Mouse (Mus musculus) MEL (cell line): Measurements from ENCODE around the gene Myo1e. TPM values are rescaled to one million over a fixed set of nuclear protein-coding genes. Genes with fewer than 3 reads are reported as not detected.

Experiments used
- DNase-seq: peaks from one replicate; pipeline ENCODE4 v3.0.0; 2011; ENCODE audit warnings: low read depth, low spot score
- H3K27ac ChIP-seq: 2 replicates; pipeline ENCODE4 v1.5.1; 2012; ENCODE audit warnings: low read depth, mild to moderate bottlenecking, control low read depth, low read length, moderate library complexity; ENCODE audit not compliant: control insufficient read depth
- H3K27me3 ChIP-seq, 2 experiments: fragments of 150-350 bp in 1 of 2; sonication (generic) in 1 of 2; 2 replicates each; pipeline ENCODE4 v1.6.1; 2012; ENCODE audit warnings: low read length in 2 of 2, mild to moderate bottlenecking in 2 of 2, improper control_type of control experiment in 1 of 2, moderate library complexity in 1 of 2; ENCODE audit not compliant: insufficient read depth in 2 of 2, control insufficient read depth in 1 of 2
- H3K36me3 ChIP-seq, 2 experiments: 2 replicates each; pipeline ENCODE4 v1.6.1; 2012 to 2014; ENCODE audit warnings: low read length in 2 of 2, improper control_type of control experiment in 1 of 2, inconsistent platforms in 1 of 2, mild to moderate bottlenecking in 1 of 2; ENCODE audit not compliant: insufficient read depth in 2 of 2, control insufficient read depth in 1 of 2
- H3K4me1 ChIP-seq, 2 experiments: fragments of 150-350 bp in 1 of 2; sonication (generic) in 1 of 2; 2 replicates each; pipeline ENCODE4 v1.6.1; 2012; ENCODE audit warnings: low read length in 2 of 2, improper control_type of control experiment in 1 of 2, mild to moderate bottlenecking in 1 of 2; ENCODE audit not compliant: insufficient read depth in 2 of 2, control insufficient read depth in 1 of 2
- H3K4me3 ChIP-seq, 2 experiments: fragments of 150-350 bp in 1 of 2; sonication (generic) in 1 of 2; 2 replicates each; pipeline ENCODE4 v1.5.1; 2012; ENCODE audit warnings: low read depth in 2 of 2, low read length in 2 of 2, mild to moderate bottlenecking in 2 of 2, moderate library complexity in 2 of 2, control low read depth in 1 of 2, improper control_type of control experiment in 1 of 2; ENCODE audit not compliant: control insufficient read depth in 1 of 2, insufficient read depth in 1 of 2
- H3K79me2 ChIP-seq: 2 replicates; pipeline ENCODE4 v1.6.1; 2012; ENCODE audit warnings: mild to moderate bottlenecking, low read length, moderate library complexity; ENCODE audit not compliant: control insufficient read depth, poor library complexity, insufficient read depth
- H3K9ac ChIP-seq: 2 replicates; pipeline ENCODE4 v1.6.1; 2012; ENCODE audit warnings: low read depth, mild to moderate bottlenecking, control low read depth, low read length, moderate library complexity; ENCODE audit not compliant: control insufficient read depth, poor library complexity, severe bottlenecking
- H3K9me3 ChIP-seq: fragments of 150-350 bp; sonication (generic); replicated peaks from 2 replicates; pipeline ENCODE4 v1.6.1; 2012; ENCODE audit warnings: mild to moderate bottlenecking, low read length, improper control_type of control experiment, moderate library complexity; ENCODE audit not compliant: insufficient read depth
- BHLHE40 ChIP-seq: IDR thresholded peaks from 2 replicates; pipeline ENCODE4 v1.6.1; 2012; ENCODE audit warnings: low read depth, mild to moderate bottlenecking, inconsistent platforms, low read length, improper control_type of control experiment, borderline replicate concordance
- CHD1 ChIP-seq: IDR thresholded peaks from 2 replicates; pipeline ENCODE4 v1.6.1; 2012; ENCODE audit warnings: low read depth, mild to moderate bottlenecking, inconsistent platforms, low read length, improper control_type of control experiment
- CHD2 ChIP-seq: IDR thresholded peaks from 2 replicates; pipeline ENCODE4 v1.6.1; 2011; ENCODE audit warnings: low read length, improper control_type of control experiment
- CTCF ChIP-seq, 3 experiments: IDR thresholded peaks in 2 of 3; conservative IDR thresholded peaks in 1 of 3; 2 replicates each; pipeline ENCODE4 v1.5.1; 2011 to 2012; ENCODE audit warnings: low read length in 3 of 3, low read depth in 2 of 3, mild to moderate bottlenecking in 2 of 3, improper control_type of control experiment in 1 of 3, inconsistent platforms in 1 of 3, mixed read lengths in 1 of 3, moderate library complexity in 1 of 3; ENCODE audit not compliant: control insufficient read depth in 1 of 3, insufficient read depth in 1 of 3, poor library complexity in 1 of 3, severe bottlenecking in 1 of 3
- ELF1 ChIP-seq: IDR thresholded peaks from 2 replicates; pipeline ENCODE4 v1.6.1; 2014; ENCODE audit warnings: low read depth, mild to moderate bottlenecking, inconsistent platforms, low read length, improper control_type of control experiment, moderate library complexity
- EP300 ChIP-seq, 2 experiments: IDR thresholded peaks; 2 replicates each; pipeline ENCODE4 v1.6.1; 2011; ENCODE audit warnings: improper control_type of control experiment in 2 of 2, low read length in 2 of 2, low read depth in 1 of 2, mild to moderate bottlenecking in 1 of 2
- GABPA ChIP-seq: IDR thresholded peaks from 2 replicates; pipeline ENCODE4 v1.6.1; 2012; ENCODE audit warnings: low read depth, mild to moderate bottlenecking, inconsistent platforms, low read length, improper control_type of control experiment, moderate library complexity
- GATA1 ChIP-seq: IDR thresholded peaks from 2 replicates; pipeline ENCODE4 v1.6.1; 2011; ENCODE audit warnings: low read depth, low read length, improper control_type of control experiment
- HCFC1 ChIP-seq: IDR thresholded peaks from 2 replicates; pipeline ENCODE4 v1.6.1; 2012; ENCODE audit warnings: low read depth, mild to moderate bottlenecking, inconsistent platforms, low read length, improper control_type of control experiment, moderate library complexity
- MYB ChIP-seq: IDR thresholded peaks from 2 replicates; pipeline ENCODE4 v1.6.1; 2011; ENCODE audit warnings: mild to moderate bottlenecking, low read depth, low read length, improper control_type of control experiment
- MYC ChIP-seq: IDR thresholded peaks from 2 replicates; pipeline ENCODE4 v1.6.1; 2011; ENCODE audit warnings: low read depth, mild to moderate bottlenecking, low read length, improper control_type of control experiment, moderate library complexity
- NELFE ChIP-seq: IDR thresholded peaks from 2 replicates; pipeline ENCODE4 v1.6.1; 2011; ENCODE audit warnings: low read depth, low read length, improper control_type of control experiment
- NRF1 ChIP-seq: IDR thresholded peaks from 2 replicates; pipeline ENCODE4 v1.6.1; 2014; ENCODE audit warnings: low read depth, mild to moderate bottlenecking, inconsistent platforms, low read length, improper control_type of control experiment, moderate library complexity; ENCODE audit not compliant: poor library complexity, insufficient read depth, severe bottlenecking
- POLR2A ChIP-seq, 2 experiments: IDR thresholded peaks; 2 replicates each; pipeline ENCODE4 v1.6.1; 2011 to 2012; ENCODE audit warnings: low read length in 2 of 2, mild to moderate bottlenecking in 2 of 2, control low read depth in 1 of 2, improper control_type of control experiment in 1 of 2, low read depth in 1 of 2, moderate library complexity in 1 of 2; ENCODE audit not compliant: control insufficient read depth in 1 of 2, insufficient read depth in 1 of 2, poor library complexity in 1 of 2
- RCOR1 ChIP-seq: IDR thresholded peaks from 2 replicates; pipeline ENCODE4 v1.6.1; 2012; ENCODE audit warnings: low read depth, mild to moderate bottlenecking, inconsistent platforms, low read length, improper control_type of control experiment
- SMC3 ChIP-seq: IDR thresholded peaks from 2 replicates; pipeline ENCODE4 v1.6.1; 2011; ENCODE audit warnings: low read depth, low read length, improper control_type of control experiment
- TAL1 ChIP-seq: IDR thresholded peaks from 2 replicates; pipeline ENCODE4 v1.6.1; 2012; ENCODE audit warnings: mild to moderate bottlenecking, inconsistent platforms, low read length, moderate library complexity, mixed read lengths
- TCF12 ChIP-seq: IDR thresholded peaks from 2 replicates; pipeline ENCODE4 v1.6.1; 2014; ENCODE audit warnings: low read depth, mild to moderate bottlenecking, inconsistent platforms, low read length, improper control_type of control experiment, moderate library complexity
- UBTF ChIP-seq: IDR thresholded peaks from 2 replicates; pipeline ENCODE4 v1.6.1; 2012; ENCODE audit warnings: low read depth, mild to moderate bottlenecking, inconsistent platforms, low read length, improper control_type of control experiment, moderate library complexity, borderline replicate concordance; ENCODE audit not compliant: insufficient read depth
- USF1 ChIP-seq: IDR thresholded peaks from 2 replicates; pipeline ENCODE4 v1.6.1; 2014; ENCODE audit warnings: low read depth, mild to moderate bottlenecking, inconsistent platforms, low read length, improper control_type of control experiment, moderate library complexity
- ZKSCAN1 ChIP-seq: IDR thresholded peaks from 2 replicates; pipeline ENCODE4 v1.6.1; 2012; ENCODE audit warnings: low read depth, mild to moderate bottlenecking, inconsistent platforms, low read length, improper control_type of control experiment, moderate library complexity
- polyA plus RNA-seq, 2 experiments: library from polyadenylated mRNA; stranded (reverse) in 1 of 2; unstranded in 1 of 2; fragments of >175 nt in 1 of 2; fragments of >200 nt in 1 of 2; gene quantifications; 2 replicates each; pipeline versions ENCODE4 v1.2.1 to v1.2.4; 2012; ENCODE audit warnings: low replicate concordance in 2 of 2, low read depth in 1 of 2; ENCODE audit not compliant: insufficient read length in 2 of 2, insufficient read depth in 1 of 2, missing spikeins in 1 of 2
- total RNA-seq: library from RNA; depleted of rRNA; stranded (reverse); fragments of 300-350 nt; gene quantifications from 2 replicates; pipeline ENCODE4 v1.2.3, GENCODE M21; 2012

The Myo1e gene
- total and polyA plus RNA-seq, 3 experiments, result 4.9 to 7.8 TPM; not detected in 1

- H3K27ac ChIP-seq, result no peak overlapping the region
- H3K36me3 ChIP-seq, result no peaks in the 10 kb centered on the region
Measured at GRCm38 (mm10) chr9:70300705-70301104, 93.6 kb downstream of the Myo1e start.

GRCm38 (mm10) chr9:70301598-70301997 is 94.4 kb downstream of the Myo1e start:
- no peak overlapping the region for H3K4me3 ChIP-seq
- no peak overlapping the region for H3K9ac ChIP-seq
- no peak for TF ChIP-seq CHD2
- TF ChIP-seq, all 39 proteins: peak for 0
- Histone ChIP-seq H3K79me2 (no peaks in the 10 kb centered on the region), H3K36me3 (no peaks in the 10 kb centered on the region), H3K4me1 (no peaks in the 10 kb centered on the region), H3K27ac (no peak overlapping the region), H3K9me3 (no peaks in the 10 kb centered on the region), H3K27me3 (no peaks in the 10 kb centered on the region)
- DNase-seq, result no peak

More at GRCm38 (mm10) chr9:70300705-70301104, 93.6 kb downstream of the Myo1e start:
- no peak overlapping the region for H3K4me3 ChIP-seq
- no peaks in the 10 kb centered on the region for H3K9me3 ChIP-seq
- no peaks in the 10 kb centered on the region for H3K4me1 ChIP-seq
- no peak overlapping the region for H3K9ac ChIP-seq
- H3K79me2 ChIP-seq, result no peaks in the 10 kb centered on the region
- no peak for DNase-seq
- H3K27me3 ChIP-seq, result no peaks in the 10 kb centered on the region
- TF ChIP-seq BHLHE40, result no peak
- TF ChIP-seq CTCF (IDR thresholded peaks at IDR 0.05 in 2 of 3, conservative IDR thresholded peaks at IDR 0.05 in 1 of 3; ENCODE audit: control insufficient read depth in 1 of 3, insufficient read depth in 1 of 3, low read depth in 2 of 3, low read length in 3 of 3, poor library complexity in 1 of 3, severe bottlenecking in 1 of 3), result peak in 1 of 3 experiments; percentile 19; a peak in 1 of 6 replicates

GRCm38 (mm10) chr9:70304901-70305300 is 97.8 kb downstream of the Myo1e start:
- DNase-seq, result no peak
- H3K36me3 ChIP-seq, result no peaks in the 10 kb centered on the region
- no peaks in the 10 kb centered on the region for H3K79me2 ChIP-seq
- no peak overlapping the region for H3K9ac ChIP-seq
- H3K4me3 ChIP-seq, result no peak overlapping the region
- H3K4me1 ChIP-seq, result no peaks in the 10 kb centered on the region
- TF ChIP-seq NELFE, result no peak
- TF ChIP-seq TAL1, result no peak
- no peak for TF ChIP-seq ZKSCAN1
- TF ChIP-seq GABPA, result no peak
- no peak for TF ChIP-seq CTCF (IDR thresholded peaks at IDR 0.05 in 2 of 3, conservative IDR thresholded peaks at IDR 0.05 in 1 of 3; ENCODE audit: control insufficient read depth in 1 of 3, insufficient read depth in 1 of 3, low read depth in 2 of 3, low read length in 3 of 3, poor library complexity in 1 of 3, severe bottlenecking in 1 of 3)
- no peak for TF ChIP-seq GATA1
- no peak for TF ChIP-seq SMC3
- TF ChIP-seq UBTF, result no peak
- TF ChIP-seq MYB, result no peak
- no peak for TF ChIP-seq MYC
- TF ChIP-seq HCFC1, result no peak
- TF ChIP-seq NRF1, result no peak
- no peak for TF ChIP-seq EP300 (IDR thresholded peaks at IDR 0.05; ENCODE audit: low read depth in 1 of 2, low read length in 2 of 2)
- no peak for TF ChIP-seq POLR2A (IDR thresholded peaks at IDR 0.05; ENCODE audit: control insufficient read depth in 1 of 2, insufficient read depth in 1 of 2, low read depth in 1 of 2, low read length in 2 of 2, poor library complexity in 1 of 2)
- no peak for TF ChIP-seq ELF1
- TF ChIP-seq USF1, result no peak
- no peak for TF ChIP-seq CHD1
- no peak for TF ChIP-seq RCOR1
- no peak for TF ChIP-seq TCF12
- no peaks in the 10 kb centered on the region for H3K9me3 ChIP-seq
- H3K27ac ChIP-seq, result no peak overlapping the region
- H3K27me3 ChIP-seq, result peaks cover 0 to 3% of the 10 kb centered on the region in 2 experiments; a peak in 1 of 4 replicates
